Mouse (Mus musculus) monocyte, adult 5-6 weeks (primary cell): Measurements from ENCODE around the gene Uts2. TPM values are rescaled to one million over a fixed set of nuclear protein-coding genes. Genes with fewer than 3 reads are reported as not detected.

Experiments
- ATAC-seq: fragments of 153-309, 156-312 bp; replicated peaks from 2 replicates; pipeline ENCODE4 v1.8.0; 2017; ENCODE audit warnings: mild to moderate bottlenecking; ENCODE audit not compliant: low TSS enrichment, insufficient number of reproducible peaks, severe bottlenecking, poor library complexity, low FRiP score
- total RNA-seq: library from RNA; stranded (forward); fragments of 200-1000, 200-491, 200-594 nt; gene quantifications from 3 replicates; pipeline ENCODE4 v1.2.3, GENCODE M21; 2017

Uts2 gene
- not detected in 3 replicates for total RNA-seq

GRCm38 (mm10) chr4:150996797-150997196, at the start of gene Uts2:
TSS of gene Uts2 (plus strand) at chr4:150997097.
- ATAC-seq, result no peak

GRCm38 (mm10) chr4:150950972-150951371, 45.9 kb upstream of the Uts2 start:
- no peak for ATAC-seq

GRCm38 (mm10) chr4:150956369-150957105, 40.4 kb upstream of the Uts2 start:
- ATAC-seq, result no peak

- ATAC-seq, result no peak
Measured at GRCm38 (mm10) chr4:150957106-150957458, 39.8 kb upstream of the Uts2 start.

- no peak for ATAC-seq
Measured at GRCm38 (mm10) chr4:150958536-150958935, 38.4 kb upstream of the Uts2 start.

- ATAC-seq, result no peak
Measured at GRCm38 (mm10) chr4:150962231-150962630, 34.7 kb upstream of the Uts2 start.

- no peak for ATAC-seq
Measured at GRCm38 (mm10) chr4:150963711-150964110, 33.2 kb upstream of the Uts2 start.

- ATAC-seq, result peak; percentile 81
Measured at GRCm38 (mm10) chr4:150964635-150965554, 32.0 kb upstream of the Uts2 start.

- ATAC-seq, result no peak
Measured at GRCm38 (mm10) chr4:150965555-150965951, 31.3 kb upstream of the Uts2 start.

GRCm38 (mm10) chr4:150966556-150966955, 30.3 kb upstream of the Uts2 start:
- no peak for ATAC-seq

- no peak for ATAC-seq
Measured at GRCm38 (mm10) chr4:150968956-150969355, 27.9 kb upstream of the Uts2 start.

- ATAC-seq, result no peak
Measured at GRCm38 (mm10) chr4:150973264-150973663, 23.6 kb upstream of the Uts2 start.

- no peak for ATAC-seq
Measured at GRCm38 (mm10) chr4:150975145-150975544, 21.8 kb upstream of the Uts2 start.

- no peak for ATAC-seq
Measured at GRCm38 (mm10) chr4:150978156-150978910, 18.6 kb upstream of the Uts2 start.

GRCm38 (mm10) chr4:150979455-150979854, 17.4 kb upstream of the Uts2 start:
- ATAC-seq, result no peak

- ATAC-seq, result no peak
Measured at GRCm38 (mm10) chr4:150980153-150980552, 16.7 kb upstream of the Uts2 start.

- no peak for ATAC-seq
Measured at GRCm38 (mm10) chr4:150990148-150990547, 6.7 kb upstream of the Uts2 start.

GRCm38 (mm10) chr4:150998626-150999025, 1.7 kb downstream of the Uts2 start:
- no peak for ATAC-seq

GRCm38 (mm10) chr4:151001397-151001796, 4.5 kb downstream of the Uts2 start:
- no peak for ATAC-seq
